Mouse (Mus musculus) olfactory bulb, adult 2 months (tissue): Measurements from ENCODE around the gene Tex48.

ENCODE experiments used
- CTCF ChIP-seq: fragments of 200-500 bp; IDR thresholded peaks from 2 replicates; pipeline ENCODE4 v1.5.1; 2012; ENCODE audit warnings: low read depth, mild to moderate bottlenecking, low read length, moderate library complexity; ENCODE audit not compliant: insufficient read depth
- POLR2A ChIP-seq: fragments of 200-500 bp; IDR thresholded peaks from 2 replicates; pipeline ENCODE4 v1.6.1; 2012; ENCODE audit warnings: mild to moderate bottlenecking, low read depth, low read length, moderate library complexity; ENCODE audit not compliant: insufficient read depth

DNA sequence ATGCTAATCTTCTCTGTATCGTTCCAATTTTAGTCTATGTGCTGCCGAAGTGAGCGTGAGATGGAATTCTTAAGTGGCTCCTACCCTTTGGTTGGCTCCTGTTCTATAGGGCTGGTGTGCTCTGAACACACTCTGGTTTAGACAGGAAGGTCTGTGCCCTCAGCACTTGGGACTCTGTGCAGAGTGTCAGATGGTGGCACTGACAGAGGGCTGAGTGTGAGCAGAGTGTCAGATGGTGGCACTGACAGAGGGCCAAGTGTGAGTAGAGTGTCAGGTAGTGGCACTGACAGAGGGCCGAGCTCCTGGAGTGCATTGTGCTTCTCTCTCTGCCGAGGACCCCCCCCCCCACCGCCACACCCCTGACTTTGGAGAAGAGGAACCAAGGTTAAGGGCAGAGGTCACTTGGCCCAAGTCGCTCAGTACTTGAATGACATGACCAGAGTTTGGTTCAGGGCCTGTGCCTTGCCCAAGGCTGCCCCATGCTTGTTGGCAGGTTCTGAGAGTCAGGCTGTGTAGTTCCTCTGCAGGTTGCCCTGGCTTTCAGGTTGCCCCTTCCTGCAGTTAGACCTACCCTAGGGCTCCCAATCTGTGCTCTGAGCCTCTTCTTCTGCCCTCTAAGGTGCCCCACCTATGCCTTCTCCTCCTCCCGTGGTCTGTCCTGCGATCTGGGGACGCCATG lies 54.4 kb downstream of the Tex48 start:
- TF ChIP-seq CTCF = no peak
- TF ChIP-seq POLR2A = no peak
